Mouse (Mus musculus) forebrain, postnatal 0 days (tissue): Measurements from ENCODE around the gene Prss8. TPM values are rescaled to one million over a fixed set of nuclear protein-coding genes. Genes with fewer than 3 reads are reported as not detected.

ENCODE experiments used
- ATAC-seq: fragments of 200-750 bp; cut with Nextera tagmentation; 2 replicates; pipeline ENCODE4 v1.8.0; 2017; ENCODE audit warnings: mild to moderate bottlenecking, moderate library complexity
- DNase-seq: peaks from one replicate; pipeline ENCODE4 v3.0.0-alpha.2; 2015
- H3K27ac ChIP-seq: fragments of 300-500 bp; sonication (generic); 2 replicates; pipeline ENCODE4 v1.5.1; 2014; ENCODE audit warnings: low read depth, mild to moderate bottlenecking, antibody characterized with exemption, low read length, moderate library complexity, mixed read lengths
- H3K27me3 ChIP-seq: fragments of 300-500 bp; sonication (generic); 2 replicates; pipeline ENCODE4 v1.6.1; 2014; ENCODE audit warnings: mild to moderate bottlenecking, low read length, mixed read lengths; ENCODE audit not compliant: insufficient read depth
- H3K36me3 ChIP-seq: fragments of 300-500 bp; sonication (generic); 2 replicates; pipeline ENCODE4 v1.6.1; 2014; ENCODE audit warnings: mild to moderate bottlenecking, moderate library complexity; ENCODE audit not compliant: insufficient read depth
- H3K4me1 ChIP-seq: fragments of 300-500 bp; sonication (generic); 2 replicates; pipeline ENCODE4 v1.6.1; 2014; ENCODE audit warnings: antibody characterized with exemption; ENCODE audit not compliant: insufficient read depth
- H3K4me2 ChIP-seq: fragments of 300-500 bp; sonication (generic); 2 replicates; pipeline ENCODE4 v1.6.1; 2014; ENCODE audit warnings: low read depth, mild to moderate bottlenecking, moderate library complexity
- H3K4me3 ChIP-seq: fragments of 300-500 bp; sonication (generic); 2 replicates; pipeline ENCODE4 v1.5.1; 2014; ENCODE audit warnings: low read depth, low read length, mixed read lengths
- H3K9ac ChIP-seq: fragments of 300-500 bp; sonication (generic); 2 replicates; pipeline ENCODE4 v1.6.1; 2014; ENCODE audit warnings: mild to moderate bottlenecking
- H3K9me3 ChIP-seq: fragments of 300-500 bp; sonication (generic); 2 replicates; pipeline ENCODE4 v1.6.1; 2016; ENCODE audit warnings: low read length
- CTCF ChIP-seq: sonication (generic); IDR thresholded peaks from 2 replicates; pipeline ENCODE4 v1.5.1; 2016; ENCODE audit warnings: antibody characterized with exemption, control low read depth, low read depth
- WGBS: fragments of 180-500 bp; shearing (Covaris S2); extraction: QIAGEN DNeasy Blood & Tissue Kit; methylation state at CpG from one replicate; pipeline ENCODE4 v1.1.7; 2014; 5-methylcytosine and 5-hydroxymethylcytosine counted together
- polyA plus RNA-seq: library from polyadenylated mRNA; unstranded; fragments of >200 nt; fragmentation: Nextera tagmentation; extraction: Ambion mirVana; gene quantifications from 2 replicates; pipeline ENCODE4 v1.2.1, GENCODE M21; 2015
- total RNA-seq: library from RNA; depleted of rRNA; stranded (reverse); fragments of >200 nt; gene quantifications from 2 replicates; pipeline ENCODE4 v1.2.3, GENCODE M21; 2014

The Prss8 gene
- total and polyA plus RNA-seq, 2 experiments from 2014 or later: 0.38 to 1.5 TPM

GRCm38 (mm10) chr7:127935028-127935722, 5.3 kb upstream of the Prss8 start:
- WGBS: 6% methylated on average over 31 of the region's 32 CpGs
- no peaks in the 10 kb centered on the region for H3K36me3 ChIP-seq

GRCm38 (mm10) chr7:127934075-127934474, 4.2 kb upstream of the Prss8 start:
- no peak overlapping the region for H3K4me2 ChIP-seq
- WGBS: 87% methylated on average over 5 of the region's 5 CpGs
- DNase-seq (no peak), ATAC-seq (no peak)
- H3K4me1 ChIP-seq: 0 out of 2 replicates have a peak, but pooled peaks cover 3% of the 10 kb centered on the region
- no peaks in the 10 kb centered on the region for H3K9me3 ChIP-seq
- H3K4me3 ChIP-seq: no peak overlapping the region
- no peak overlapping the region for H3K27ac ChIP-seq
- no peak for TF ChIP-seq CTCF
- no peaks in the 10 kb centered on the region for H3K36me3 ChIP-seq
- H3K27me3 ChIP-seq: peaks cover 4% of the 10 kb centered on the region; the same call in 1 of the 2 replicates
- H3K9ac ChIP-seq: no peak overlapping the region

More at GRCm38 (mm10) chr7:127935028-127935722, 5.3 kb upstream of the Prss8 start:
- Histone ChIP-seq H3K4me1 (0 out of 2 replicates have a peak, but pooled peaks cover 3% of the 10 kb centered on the region), H3K9ac (peak overlapping the region; percentile 93), H3K4me2 (peak overlapping the region; percentile 90), H3K27ac (peak overlapping the region; percentile 89), H3K27me3 (no peaks in the 10 kb centered on the region), H3K9me3 (no peaks in the 10 kb centered on the region), H3K4me3 (peak overlapping the region; percentile 77)
- DNase-seq (peak; percentile 96), ATAC-seq (peak; percentile 98)
- peak; percentile 99 for TF ChIP-seq CTCF

GRCm38 (mm10) chr7:127932273-127933031, 2.5 kb upstream of the Prss8 start:
- 24% methylated on average over 13 of the region's 13 CpGs for WGBS
- ATAC-seq: no peak
- Histone ChIP-seq H3K27ac (no peak overlapping the region), H3K27me3 (peaks cover 10% of the 10 kb centered on the region; the same call in 1 of the 2 replicates), H3K4me3 (no peak overlapping the region), H3K36me3 (no peaks in the 10 kb centered on the region), H3K9ac (no peak overlapping the region), H3K4me1 (0 out of 2 replicates have a peak, but pooled peaks cover 3% of the 10 kb centered on the region), H3K4me2 (no peak overlapping the region), H3K9me3 (no peaks in the 10 kb centered on the region)
- DNase-seq: no peak
- no peak for TF ChIP-seq CTCF

- ATAC-seq (no peak), DNase-seq (no peak)
- Histone ChIP-seq H3K27ac (no peak overlapping the region), H3K4me2 (no peak overlapping the region), H3K9ac (no peak overlapping the region), H3K36me3 (peaks cover 7% of the 10 kb centered on the region; the same call in 1 of the 2 replicates), H3K4me3 (no peak overlapping the region), H3K4me1 (0 out of 2 replicates have a peak, but pooled peaks cover 3% of the 10 kb centered on the region), H3K27me3 (peaks cover 10% of the 10 kb centered on the region; the same call in 1 of the 2 replicates), H3K9me3 (no peaks in the 10 kb centered on the region)
- no peak for TF ChIP-seq CTCF
- WGBS: 37% methylated on average over 13 of the region's 13 CpGs
Measured at GRCm38 (mm10) chr7:127931351-127932135, 1.6 kb upstream of the Prss8 start.

- no peak overlapping the region for H3K27ac ChIP-seq
- ATAC-seq (no peak), DNase-seq (no peak)
- H3K9me3 ChIP-seq: no peaks in the 10 kb centered on the region
- peaks cover 10% of the 10 kb centered on the region; the same call in 1 of the 2 replicates for H3K27me3 ChIP-seq
- H3K4me1 ChIP-seq: no peaks in the 10 kb centered on the region
- no peak overlapping the region for H3K4me2 ChIP-seq
- H3K4me3 ChIP-seq: no peak overlapping the region
- peaks cover 14% of the 10 kb centered on the region for H3K36me3 ChIP-seq
- WGBS: 63% methylated on average over 5 of the region's 5 CpGs
- no peak for TF ChIP-seq CTCF
- H3K9ac ChIP-seq: no peak overlapping the region
Measured at GRCm38 (mm10) chr7:127930636-127931035, 732 bp upstream of the Prss8 start.

- Histone ChIP-seq H3K4me2 (no peak overlapping the region), H3K4me1 (no peaks in the 10 kb centered on the region), H3K9ac (no peak overlapping the region), H3K27ac (no peak overlapping the region), H3K9me3 (no peaks in the 10 kb centered on the region), H3K4me3 (no peak overlapping the region), H3K36me3 (peaks cover 30% of the 10 kb centered on the region), H3K27me3 (peaks cover 10% of the 10 kb centered on the region; the same call in 1 of the 2 replicates)
- DNase-seq (peak; percentile 6), ATAC-seq (no peak)
- no peak for TF ChIP-seq CTCF
- WGBS: 52% methylated on average over 5 of the region's 5 CpGs
Measured at GRCm38 (mm10) chr7:127928596-127928995, 1.3 kb downstream of the Prss8 start.
